Mouse (Mus musculus): ENCODE data around the gene Sod2. TPM values are rescaled to one million over a fixed set of nuclear protein-coding genes. Genes with fewer than 3 reads are reported as not detected.
A peak's percentile ranks its signal among the peaks of the same experiment; 100 is the strongest.
"Not testable (repeated sequence)": the region's sequence is repeated elsewhere in the genome, so short reads cannot be mapped to it uniquely, and the experiment has no call there.

Sod2 gene
- polyA plus RNA-seq, 2 experiments: 98.2 to 116 TPM

DNA sequence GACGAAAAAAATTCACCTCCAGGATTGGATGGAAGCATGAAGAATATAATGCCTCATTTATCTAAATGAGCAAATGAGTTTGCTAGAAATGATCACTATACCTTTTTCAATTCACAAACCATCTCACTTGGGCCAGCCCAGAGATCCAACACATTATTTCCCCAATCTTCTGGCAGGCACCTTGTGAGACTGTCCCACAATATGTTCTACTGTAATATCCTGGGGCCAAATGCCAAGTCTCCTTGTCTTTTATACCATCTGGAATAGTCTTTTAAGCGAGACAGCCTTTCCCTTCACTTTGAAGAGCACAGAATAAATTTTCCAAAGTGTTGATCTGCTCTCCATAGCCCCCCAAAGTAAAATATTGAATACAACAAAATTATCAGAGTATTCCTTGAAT lies 32.8 kb upstream of the Sod2 start:
- Histone ChIP-seq H3K27me3 (ENCODE audit: control insufficient read depth, insufficient read depth, low read length) (no peaks in the 10 kb centered on the region), H3K4me1 (ENCODE audit: control insufficient read depth, insufficient read depth, low read length) (no peaks in the 10 kb centered on the region), H3K4me2 (replicated peaks; ENCODE audit: low read depth, low read length, severe bottlenecking) (no peak overlapping the region), H3K4me3 (replicated peaks; ENCODE audit: low read length) (no peak overlapping the region), H3K9ac (ENCODE audit: low read depth, low read length, severe bottlenecking) (no peak overlapping the region), H3K27ac (replicated peaks; ENCODE audit: low read depth, low read length) (no peak overlapping the region), H3K36me3 (ENCODE audit: control insufficient read depth, insufficient read depth, low read length) (peaks cover 69% of the 10 kb centered on the region), H3K9me3 (ENCODE audit: control insufficient read depth, low read length) (no peaks in the 10 kb centered on the region)
- no peak for ATAC-seq (ENCODE audit: low FRiP score, low read depth)
- 81% methylated on average over 2 of the region's 2 CpGs for WGBS
- DNase-seq (ENCODE audit: low spot score): no peak
- no peak for TF ChIP-seq POLR2A (IDR thresholded peaks at IDR 0.05; ENCODE audit: borderline replicate concordance, extremely low read depth, insufficient read depth, insufficient read length)

DNA sequence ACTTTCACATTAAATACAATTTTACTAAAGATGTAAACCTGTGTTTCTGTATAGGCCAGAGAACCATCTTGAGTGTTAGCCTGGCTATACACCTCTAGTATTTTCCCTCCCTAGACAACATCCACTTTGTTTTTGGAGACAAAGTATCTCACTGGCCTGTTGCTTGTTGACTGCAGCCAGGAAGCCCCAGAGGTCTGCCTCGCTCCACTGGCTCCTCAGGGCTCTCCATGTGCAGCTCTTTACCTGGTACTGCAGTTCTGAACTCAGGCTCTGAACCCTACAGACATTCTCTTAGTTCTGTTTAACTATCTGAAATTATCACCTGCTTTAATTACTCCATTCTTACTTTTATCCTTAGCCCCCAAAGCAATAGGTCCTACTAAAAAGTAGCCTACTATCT lies 28.1 kb upstream of the Sod2 start:
- no peaks in the 10 kb centered on the region for H3K27me3 ChIP-seq (ENCODE audit: control insufficient read depth, insufficient read depth, low read length)
- DNase-seq (ENCODE audit: low spot score) (no peak), ATAC-seq (ENCODE audit: low FRiP score, low read depth) (no peak)
- no peak overlapping the region for H3K4me3 ChIP-seq (replicated peaks; ENCODE audit: low read length)
- no peak for TF ChIP-seq POLR2A (IDR thresholded peaks at IDR 0.05; ENCODE audit: borderline replicate concordance, extremely low read depth, insufficient read depth, insufficient read length)
- no peak overlapping the region for H3K27ac ChIP-seq (replicated peaks; ENCODE audit: low read depth, low read length)
- WGBS: 100% methylated on average over 1 of the region's 1 CpGs
- H3K9me3 ChIP-seq (ENCODE audit: control insufficient read depth, low read length): no peaks in the 10 kb centered on the region
- H3K36me3 ChIP-seq (ENCODE audit: control insufficient read depth, insufficient read depth, low read length): peaks cover 72% of the 10 kb centered on the region
- no peak overlapping the region for H3K4me2 ChIP-seq (replicated peaks; ENCODE audit: low read depth, low read length, severe bottlenecking)
- H3K4me1 ChIP-seq (ENCODE audit: control insufficient read depth, insufficient read depth, low read length): no peaks in the 10 kb centered on the region
- no peak overlapping the region for H3K9ac ChIP-seq (ENCODE audit: low read depth, low read length, severe bottlenecking)

DNA sequence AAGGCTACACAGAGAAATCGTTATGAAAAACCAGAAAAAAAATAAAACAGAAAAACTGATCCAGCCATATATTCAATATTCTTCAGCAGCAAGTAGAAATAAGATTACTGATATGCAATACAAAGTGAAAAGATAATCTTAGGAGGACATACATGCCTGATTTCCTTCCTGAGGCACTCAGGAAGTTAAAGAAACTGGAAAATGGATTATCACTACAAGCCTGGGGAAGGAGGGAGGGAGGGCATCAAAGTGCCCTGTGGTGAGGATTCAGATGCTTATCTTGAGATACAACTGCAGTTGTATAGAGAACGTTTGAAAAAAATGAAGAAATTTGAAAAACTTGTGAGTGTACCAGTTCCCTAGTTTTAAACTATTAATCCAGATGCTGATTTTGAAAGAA lies 22.7 kb upstream of the Sod2 start:
- Histone ChIP-seq H3K27me3 (ENCODE audit: control insufficient read depth, insufficient read depth, low read length) (no peaks in the 10 kb centered on the region), H3K9ac (ENCODE audit: low read depth, low read length, severe bottlenecking) (no peak overlapping the region), H3K27ac (replicated peaks; ENCODE audit: low read depth, low read length) (no peak overlapping the region), H3K4me2 (replicated peaks; ENCODE audit: low read depth, low read length, severe bottlenecking) (no peak overlapping the region), H3K4me3 (replicated peaks; ENCODE audit: low read length) (no peak overlapping the region), H3K9me3 (ENCODE audit: control insufficient read depth, low read length) (no peaks in the 10 kb centered on the region), H3K4me1 (ENCODE audit: control insufficient read depth, insufficient read depth, low read length) (0 out of 2 replicates have a peak, but pooled peaks cover 2% of the 10 kb centered on the region), H3K36me3 (ENCODE audit: control insufficient read depth, insufficient read depth, low read length) (peaks cover 65% of the 10 kb centered on the region)
- no peak for TF ChIP-seq POLR2A (IDR thresholded peaks at IDR 0.05; ENCODE audit: borderline replicate concordance, extremely low read depth, insufficient read depth, insufficient read length)
- ATAC-seq (ENCODE audit: low FRiP score, low read depth) (no peak), DNase-seq (ENCODE audit: low spot score) (no peak)
- 80% methylated on average over 2 of the region's 2 CpGs for WGBS

DNA sequence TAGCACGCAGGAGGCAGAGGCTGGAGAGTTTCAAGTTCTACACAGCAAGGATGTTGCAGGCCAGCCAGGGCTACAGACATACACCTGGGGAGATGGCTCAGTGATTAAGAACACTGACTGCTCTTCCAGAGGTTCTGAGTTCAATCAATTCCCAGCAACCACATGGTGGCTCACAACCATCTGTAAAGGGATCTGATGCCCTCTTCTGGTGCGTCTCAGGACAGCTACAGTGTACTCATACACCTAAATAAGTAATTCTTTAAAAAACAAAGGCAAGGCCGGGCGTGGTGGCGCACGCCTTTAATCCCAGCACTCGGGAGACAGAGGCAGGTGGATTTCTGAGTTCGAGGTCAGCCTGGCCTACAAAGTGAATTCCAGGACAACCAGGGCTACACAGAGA lies 18.6 kb upstream of the Sod2 start:
- H3K36me3 ChIP-seq (ENCODE audit: control insufficient read depth, insufficient read depth, low read length): peaks cover 29% of the 10 kb centered on the region
- WGBS: 98% methylated on average over 8 of the region's 8 CpGs
- ATAC-seq (ENCODE audit: low FRiP score, low read depth); H3K27me3 ChIP-seq (ENCODE audit: control insufficient read depth, insufficient read depth, low read length); H3K4me1 ChIP-seq (ENCODE audit: control insufficient read depth, insufficient read depth, low read length); DNase-seq (ENCODE audit: low spot score); H3K4me2 ChIP-seq (replicated peaks; ENCODE audit: low read depth, low read length, severe bottlenecking); H3K4me3 ChIP-seq (replicated peaks; ENCODE audit: low read length); H3K9me3 ChIP-seq (ENCODE audit: control insufficient read depth, low read length); H3K9ac ChIP-seq (ENCODE audit: low read depth, low read length, severe bottlenecking); H3K27ac ChIP-seq (replicated peaks; ENCODE audit: low read depth, low read length): not testable (repeated sequence)

GRCm38 (mm10) chr17:12990567-12991145 lies 16.0 kb upstream of the Sod2 start:
- DNase-seq (ENCODE audit: low spot score): no peak
- Histone ChIP-seq H3K9ac (ENCODE audit: low read depth, low read length, severe bottlenecking) (peak overlapping the region; percentile 99), H3K9me3 (ENCODE audit: control insufficient read depth, low read length) (no peaks in the 10 kb centered on the region), H3K27me3 (ENCODE audit: control insufficient read depth, insufficient read depth, low read length) (no peaks in the 10 kb centered on the region), H3K4me2 (replicated peaks; ENCODE audit: low read depth, low read length, severe bottlenecking) (peak overlapping the region; percentile 77), H3K27ac (replicated peaks; ENCODE audit: low read depth, low read length) (no peak overlapping the region), H3K36me3 (ENCODE audit: control insufficient read depth, insufficient read depth, low read length) (peaks cover 8% of the 10 kb centered on the region; the same call in 1 of the 2 replicates), H3K4me1 (ENCODE audit: control insufficient read depth, insufficient read depth, low read length) (peaks cover 8% of the 10 kb centered on the region; the same call in 1 of the 2 replicates), H3K4me3 (replicated peaks; ENCODE audit: low read length) (peak overlapping the region; percentile 97)
- no peak for TF ChIP-seq POLR2A (IDR thresholded peaks at IDR 0.05; ENCODE audit: borderline replicate concordance, extremely low read depth, insufficient read depth, insufficient read length)
- WGBS: 47% methylated on average over 8 of the region's 8 CpGs
- ATAC-seq (ENCODE audit: low FRiP score, low read depth): no peak
